Mouse (Mus musculus) WW6 (cell line): ENCODE data around the gene Ccz1.

Experiments used
- DNase-seq: peaks from one replicate; pipeline ENCODE4 v3.0.0-alpha.2; 2013; ENCODE audit warnings: low read depth, low spot score

Ccz1 gene

DNA sequence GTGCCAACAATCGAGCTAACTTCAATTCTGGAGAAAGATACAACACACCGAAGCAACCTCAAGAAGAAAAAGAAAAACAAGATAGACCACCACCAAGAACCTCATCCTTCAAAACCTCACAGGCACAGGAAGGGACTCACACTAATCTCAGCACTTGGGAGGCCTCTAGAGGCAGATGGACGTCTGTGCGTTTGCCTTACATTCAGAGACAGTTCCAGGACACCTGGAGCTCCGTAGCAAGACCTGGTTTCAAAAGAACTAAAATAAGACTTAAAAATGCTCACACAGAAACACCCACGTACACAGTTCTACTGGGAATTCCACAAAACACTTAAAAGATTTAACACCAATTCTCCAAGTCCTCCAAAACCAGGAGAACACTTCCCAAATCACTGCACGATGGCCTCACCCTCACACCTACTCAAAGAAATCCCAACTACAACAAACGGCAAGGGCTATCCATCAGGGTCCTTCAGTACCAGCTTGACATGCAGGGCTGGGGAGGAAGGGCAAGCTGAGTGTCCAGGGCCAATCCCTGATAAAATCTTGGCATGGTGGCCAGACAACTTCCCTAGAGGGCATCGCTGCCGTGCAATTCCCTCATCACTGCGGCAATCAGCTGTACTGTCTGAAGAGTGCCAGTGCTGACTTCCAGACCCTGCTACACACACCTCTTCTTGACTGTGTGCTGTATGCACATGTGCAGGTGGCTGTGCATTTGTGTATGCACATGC is 19.9 kb downstream of the Ccz1 start:
- DNase-seq = no peak

DNA sequence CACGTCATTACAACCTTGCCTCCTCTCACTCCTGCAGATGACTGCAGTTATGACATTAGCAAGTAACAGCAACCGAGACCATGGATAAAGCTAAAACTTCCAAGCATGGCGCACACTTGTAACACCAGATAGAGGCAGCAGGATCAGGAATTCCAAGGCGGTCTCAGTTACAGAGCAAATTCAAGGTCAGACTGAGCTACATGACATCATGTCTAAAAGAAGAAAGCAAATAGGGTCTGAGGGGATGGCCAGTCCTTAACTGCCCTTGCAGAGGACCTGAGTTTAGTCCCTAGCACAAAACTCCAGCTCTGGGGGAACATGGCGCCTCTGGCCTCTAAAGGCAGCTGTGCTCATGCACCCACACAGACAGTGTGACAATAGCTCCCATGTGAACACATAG is 20.8 kb downstream of the Ccz1 start:
- DNase-seq = no peak

GRCm38 (mm10) chr5:143993260-143993659 is 21.4 kb downstream of the Ccz1 start:
- DNase-seq = no peak

DNA sequence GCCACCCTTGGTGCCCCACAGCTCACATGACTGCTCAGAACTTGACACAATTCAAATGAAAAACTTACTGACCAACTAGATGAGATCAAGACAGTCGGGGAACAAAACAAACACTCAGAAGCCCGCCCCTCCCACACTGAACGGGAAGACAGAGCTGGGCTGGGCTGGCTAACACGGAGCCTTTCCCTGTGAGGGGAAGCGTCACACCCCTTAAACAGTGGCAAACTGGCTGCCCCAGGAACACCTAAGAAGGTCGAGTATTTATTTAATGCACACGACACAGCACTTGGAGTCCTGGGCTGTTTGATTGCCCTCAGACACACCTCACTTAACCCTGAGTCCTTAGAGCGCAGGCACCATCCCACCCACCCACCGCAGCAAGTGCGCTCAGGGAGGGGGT is 22.0 kb downstream of the Ccz1 start:
- no peak for DNase-seq

GRCm38 (mm10) chr5:143990086-143990485 is 24.6 kb downstream of the Ccz1 start:
- DNase-seq = no peak

DNA sequence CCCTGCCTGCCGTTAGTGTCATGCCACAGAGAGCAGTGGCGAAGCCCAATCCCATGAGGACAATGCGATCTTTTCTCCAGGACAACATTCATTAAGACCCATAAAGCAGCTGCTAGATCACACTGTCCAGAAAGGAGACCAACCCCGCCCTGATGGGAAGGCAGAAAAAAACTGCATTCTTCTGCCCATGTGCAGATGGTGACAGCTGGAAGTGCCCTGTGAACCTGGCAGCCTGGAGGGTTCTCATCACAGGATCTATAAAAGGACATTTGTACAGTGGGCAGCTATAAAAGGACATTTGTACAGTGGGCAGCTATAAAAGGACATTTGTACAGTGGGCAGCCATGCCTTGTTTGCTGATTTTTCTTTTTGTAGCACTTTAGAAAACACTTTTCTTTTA is 25.6 kb downstream of the Ccz1 start:
- no peak for DNase-seq

DNA sequence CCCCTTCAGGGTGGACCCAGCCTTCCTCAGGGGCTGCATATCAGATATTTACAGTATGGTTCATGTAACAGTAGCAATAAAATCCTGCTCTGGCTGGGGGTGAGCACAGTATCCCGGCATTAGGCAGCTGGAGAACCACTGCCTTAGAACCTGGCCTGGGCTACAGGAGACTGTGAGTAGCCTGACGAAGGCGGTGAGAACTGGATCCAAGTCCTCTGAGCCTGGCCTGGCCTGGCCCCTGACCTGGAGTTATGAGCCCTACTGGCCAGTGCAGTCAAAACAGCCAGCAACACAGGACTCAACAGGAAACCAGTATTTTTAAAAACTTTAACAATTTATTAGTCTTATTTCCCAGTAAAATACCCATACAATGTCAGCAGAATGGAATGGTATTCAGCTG is 27.1 kb downstream of the Ccz1 start:
- DNase-seq = no peak

DNA sequence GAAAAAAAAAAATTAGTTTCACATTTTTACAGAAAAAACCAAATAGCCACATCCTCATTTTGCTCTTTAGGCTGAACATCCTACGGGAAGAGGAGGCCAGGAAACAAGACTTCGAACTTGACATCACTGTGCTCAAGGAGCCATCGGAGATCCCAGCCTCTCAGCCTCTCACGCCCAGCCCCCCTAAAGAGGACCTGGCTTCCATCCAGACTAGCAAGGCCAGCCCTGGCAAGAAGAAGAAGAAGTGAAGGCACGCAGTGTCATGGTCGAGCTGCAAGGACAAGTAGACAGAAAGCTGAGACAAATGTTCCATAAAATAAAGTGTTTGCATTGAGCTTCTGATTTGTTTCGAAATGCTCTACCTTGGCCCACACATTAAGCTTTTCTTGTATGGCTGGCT is 29.3 kb downstream of the Ccz1 start:
- DNase-seq = no peak

DNA sequence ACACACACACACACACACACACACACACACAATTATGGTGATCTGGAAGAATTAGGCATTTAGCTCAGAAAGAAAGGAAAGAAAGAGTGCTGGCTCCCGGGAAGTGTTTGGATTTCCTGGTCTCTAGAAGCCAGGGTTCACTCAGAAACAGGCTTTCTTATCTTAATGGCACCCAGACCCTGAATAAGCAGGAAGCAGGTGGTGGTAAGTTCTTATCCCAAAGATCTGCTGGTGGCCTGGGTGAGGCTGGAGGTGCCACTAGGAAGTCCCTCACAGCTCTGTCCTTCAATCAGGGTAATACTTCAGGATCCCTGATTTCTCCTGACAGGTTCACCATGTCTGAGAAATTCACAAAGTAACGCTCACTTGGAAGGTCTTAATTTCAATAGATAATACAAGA is 32.3 kb downstream of the Ccz1 start:
- DNase-seq = no peak

DNA sequence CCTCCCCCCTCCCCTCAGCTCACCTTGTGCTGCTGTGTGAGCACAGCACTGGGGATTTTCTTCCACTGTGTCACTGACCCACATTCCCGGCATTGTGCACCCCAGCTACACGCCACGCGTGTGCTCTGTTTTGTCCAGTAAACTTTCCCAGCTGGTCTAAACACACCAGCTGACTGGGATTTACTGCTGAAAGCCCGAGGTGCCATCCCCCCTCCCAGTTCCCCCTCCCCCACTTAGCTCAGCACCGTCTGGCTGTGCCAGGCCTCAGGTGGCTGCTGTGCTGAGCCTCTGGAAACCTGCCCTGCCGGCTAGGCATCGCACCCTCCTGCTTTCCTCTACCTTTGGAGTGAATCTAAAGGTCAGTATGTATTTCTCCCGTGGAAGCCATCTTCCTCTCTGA is 33.8 kb downstream of the Ccz1 start:
- no peak for DNase-seq

GRCm38 (mm10) chr5:143976726-143977431 is 37.8 kb downstream of the Ccz1 start:
- no peak for DNase-seq

- no peak for DNase-seq
Observed at GRCm38 (mm10) chr5:143976232-143976631, 38.4 kb downstream of the Ccz1 start.

GRCm38 (mm10) chr5:143975631-143975933 is 39.1 kb downstream of the Ccz1 start:
- DNase-seq = no peak

DNA sequence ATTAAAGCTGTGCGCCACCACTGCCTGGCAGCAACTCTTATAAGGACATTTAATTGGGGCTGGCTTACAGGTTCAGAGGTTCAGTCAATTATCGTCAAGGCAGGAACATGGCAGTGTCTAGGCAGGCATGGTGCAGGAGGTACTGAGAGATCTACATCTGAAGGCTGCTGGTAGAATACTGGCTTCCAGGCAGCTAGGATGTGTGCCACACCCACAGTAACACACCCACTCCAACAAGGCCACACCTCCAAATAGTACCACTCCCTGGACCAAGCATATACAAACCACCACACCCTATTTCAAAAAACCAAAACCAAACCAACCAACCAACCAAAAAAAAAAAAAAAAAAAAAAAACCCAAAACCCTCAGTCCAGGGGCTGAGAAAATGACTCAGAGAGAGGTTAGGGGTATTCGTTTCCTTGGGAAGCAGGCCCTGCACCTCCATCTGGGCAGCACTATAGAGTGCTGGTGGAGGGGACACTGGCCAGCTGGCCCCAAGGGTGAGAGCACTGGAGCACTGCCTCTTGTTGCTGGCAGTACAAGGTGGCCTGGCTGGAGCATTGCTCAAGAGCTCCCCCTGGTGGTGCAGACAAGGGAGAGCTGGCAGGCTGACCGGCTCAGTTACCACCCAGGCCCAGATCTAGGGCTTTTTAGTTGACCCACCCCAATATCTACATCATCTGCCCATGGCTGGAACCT is 39.6 kb downstream of the Ccz1 start:
- peak; percentile 48 for DNase-seq

- no peak for DNase-seq
Observed at GRCm38 (mm10) chr5:143972628-143973027, 42.0 kb downstream of the Ccz1 start.

GRCm38 (mm10) chr5:143966671-143967070 is 48.0 kb downstream of the Ccz1 start:
- DNase-seq = no peak

GRCm38 (mm10) chr5:143965586-143966345 is 48.9 kb downstream of the Ccz1 start:
- DNase-seq = no peak

- DNase-seq = no peak
Observed at GRCm38 (mm10) chr5:143961176-143961575, 53.5 kb downstream of the Ccz1 start.

- no peak for DNase-seq
Observed at GRCm38 (mm10) chr5:143959551-143959950, 55.1 kb downstream of the Ccz1 start.

DNA sequence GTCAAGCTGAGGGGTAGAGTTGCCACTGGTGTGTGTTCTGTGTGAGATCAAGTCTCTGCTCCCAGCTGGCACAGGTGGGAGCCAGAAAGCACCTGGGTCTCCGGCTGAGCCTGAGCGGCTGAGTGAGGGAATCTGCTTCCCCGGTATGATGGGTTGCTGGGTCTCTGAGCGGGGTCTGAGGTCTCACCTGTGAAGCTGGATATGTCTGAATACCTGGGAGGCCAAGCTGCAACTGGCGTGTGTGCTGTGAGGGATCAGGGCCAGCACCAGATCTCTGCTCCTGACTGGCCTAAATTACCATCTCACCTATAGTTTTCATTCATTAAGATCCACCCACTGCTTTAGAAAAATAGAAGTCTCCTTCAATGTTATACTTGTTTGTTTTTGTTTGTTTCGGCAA is 57.6 kb downstream of the Ccz1 start:
- no peak for DNase-seq

GRCm38 (mm10) chr5:143950016-143950415 is 64.7 kb downstream of the Ccz1 start:
- no peak for DNase-seq

DNA sequence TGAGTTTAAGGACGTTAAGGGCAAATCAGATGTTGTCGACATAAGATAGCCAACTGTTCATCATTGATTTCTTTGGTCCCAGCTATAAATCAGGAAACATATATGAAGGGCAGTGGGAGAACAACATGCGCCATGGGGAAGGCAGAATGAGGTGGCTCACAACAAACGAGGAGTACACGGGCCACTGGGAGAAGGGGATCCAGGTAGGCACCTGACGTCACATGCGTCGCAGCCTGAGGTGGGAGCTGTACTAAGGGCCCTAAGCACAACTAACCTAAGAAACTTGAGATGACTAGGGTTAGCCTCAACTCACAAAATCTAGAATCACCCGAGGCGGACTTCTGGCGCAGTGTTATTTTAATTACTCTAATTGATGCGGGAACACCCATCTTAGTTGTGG is 66.3 kb downstream of the Ccz1 start:
- no peak for DNase-seq
